Mouse (Mus musculus) limb, embryonic 14.5 days (tissue): ENCODE measurements around the gene Rasgrp1. TPM values are rescaled to one million over a fixed set of nuclear protein-coding genes. Genes with fewer than 3 reads are reported as not detected.

Experiments
- ATAC-seq: fragments of 200-750 bp; cut with Nextera tagmentation; 2 replicates; pipeline ENCODE4 v1.8.0; 2017; ENCODE audit warnings: low read depth, moderate number of reproducible peaks, moderate TSS enrichment; ENCODE audit not compliant: low FRiP score
- DNase-seq: peaks from one replicate; pipeline ENCODE4 v3.0.0-alpha.2; 2015; ENCODE audit warnings: low spot score
- H3K27ac ChIP-seq: fragments of 300-500 bp; sonication (generic); replicated peaks from 2 replicates; pipeline ENCODE4 v1.5.1; 2014; ENCODE audit warnings: low read depth, mild to moderate bottlenecking, low read length, moderate library complexity, mixed read lengths
- H3K27me3 ChIP-seq: fragments of 300-500 bp; sonication (generic); 2 replicates; pipeline ENCODE4 v1.6.1; 2014; ENCODE audit warnings: low read length, mixed read lengths; ENCODE audit not compliant: control insufficient read depth, insufficient read depth
- H3K36me3 ChIP-seq: fragments of 300-500 bp; sonication (generic); 2 replicates; pipeline ENCODE4 v1.6.1; 2014; ENCODE audit warnings: mild to moderate bottlenecking, low read length, moderate library complexity, mixed read lengths; ENCODE audit not compliant: control insufficient read depth, insufficient read depth
- H3K4me1 ChIP-seq: fragments of 300-500 bp; sonication (generic); 2 replicates; pipeline ENCODE4 v1.6.1; 2014; ENCODE audit warnings: antibody characterized with exemption, low read length, mixed read lengths; ENCODE audit not compliant: control insufficient read depth, insufficient read depth
- H3K4me2 ChIP-seq: fragments of 300-500 bp; sonication (generic); replicated peaks from 2 replicates; pipeline ENCODE4 v1.6.1; 2014; ENCODE audit warnings: low read depth, mild to moderate bottlenecking, low read length, moderate library complexity; ENCODE audit not compliant: severe bottlenecking
- H3K4me3 ChIP-seq: fragments of 300-500 bp; sonication (generic); replicated peaks from 2 replicates; pipeline ENCODE4 v1.5.1; 2014; ENCODE audit warnings: low read length
- H3K9ac ChIP-seq: fragments of 300-500 bp; sonication (generic); 2 replicates; pipeline ENCODE4 v1.6.1; 2014; ENCODE audit warnings: mild to moderate bottlenecking, low read depth, low read length, moderate library complexity; ENCODE audit not compliant: severe bottlenecking
- H3K9me3 ChIP-seq: fragments of 300-500 bp; sonication (generic); 2 replicates; pipeline ENCODE4 v1.6.1; 2016; ENCODE audit warnings: low read length; ENCODE audit not compliant: control insufficient read depth
- POLR2A ChIP-seq: fragments of 200-500 bp; IDR thresholded peaks from 2 replicates; pipeline ENCODE4 v1.8.0; 2012; ENCODE audit warnings: inconsistent platforms, mild to moderate bottlenecking, moderate library complexity, borderline replicate concordance; ENCODE audit not compliant: insufficient read depth, insufficient read length; ENCODE audit errors: extremely low read depth
- WGBS: fragments of 180-500 bp; shearing (Covaris S2); extraction: QIAGEN DNeasy Blood & Tissue Kit; methylation state at CpG from one replicate; pipeline ENCODE4 v1.1.7; 2014; 5-methylcytosine and 5-hydroxymethylcytosine counted together
- polyA plus RNA-seq, 2 experiments: library from polyadenylated mRNA; depleted of rRNA in 1 of 2; stranded (reverse) in 1 of 2; unstranded in 1 of 2; fragments of >200 nt; fragmentation: Nextera tagmentation in 1 of 2; extraction: Ambion mirVana in 1 of 2; gene quantifications; 2 replicates each; pipeline versions ENCODE4 v1.2.1 to v1.2.3; 2012 to 2014

Rasgrp1 gene
- polyA plus RNA-seq, 2 experiments, result 0.45 to 0.52 TPM

- Histone ChIP-seq H3K9me3 (no peaks in the 10 kb centered on the region), H3K27me3 (no peaks in the 10 kb centered on the region), H3K9ac (no peak overlapping the region), H3K4me2 (no peak overlapping the region), H3K4me3 (no peak overlapping the region), H3K4me1 (no peaks in the 10 kb centered on the region), H3K36me3 (no peaks in the 10 kb centered on the region), H3K27ac (no peak overlapping the region)
- no peak for TF ChIP-seq POLR2A
- DNase-seq (no peak), ATAC-seq (no peak)
- WGBS, result 78% methylated on average over 7 of the region's 7 CpGs
These were observed 43.3 kb upstream of the Rasgrp1 start for GRCm38 (mm10) chr2:117386036-117386590.

GRCm38 (mm10) chr2:117381314-117381713 lies 38.5 kb upstream of the Rasgrp1 start:
- no peaks in the 10 kb centered on the region for H3K4me1 ChIP-seq
- 33% methylated on average over 3 of the region's 3 CpGs for WGBS
- ATAC-seq (no peak), DNase-seq (no peak)
- no peak overlapping the region for H3K4me2 ChIP-seq
- H3K9ac ChIP-seq, result no peak overlapping the region
- no peaks in the 10 kb centered on the region for H3K9me3 ChIP-seq
- no peaks in the 10 kb centered on the region for H3K36me3 ChIP-seq
- TF ChIP-seq POLR2A, result no peak
- H3K4me3 ChIP-seq, result no peak overlapping the region
- H3K27ac ChIP-seq, result no peak overlapping the region
- no peaks in the 10 kb centered on the region for H3K27me3 ChIP-seq

- no peak overlapping the region for H3K4me3 ChIP-seq
- no peaks in the 10 kb centered on the region for H3K36me3 ChIP-seq
- no peak overlapping the region for H3K4me2 ChIP-seq
- 56% methylated on average over 2 of the region's 2 CpGs for WGBS
- H3K9me3 ChIP-seq, result no peaks in the 10 kb centered on the region
- no peak for ATAC-seq
- DNase-seq, result no peak
- no peak for TF ChIP-seq POLR2A
- H3K27me3 ChIP-seq, result no peaks in the 10 kb centered on the region
- no peak overlapping the region for H3K27ac ChIP-seq
- no peak overlapping the region for H3K9ac ChIP-seq
- H3K4me1 ChIP-seq, result no peaks in the 10 kb centered on the region
These were observed 31.6 kb upstream of the Rasgrp1 start for GRCm38 (mm10) chr2:117374293-117374830.

- WGBS, result 92% methylated on average over 1 of the region's 1 CpGs
- no peaks in the 10 kb centered on the region for H3K27me3 ChIP-seq
- no peaks in the 10 kb centered on the region for H3K9me3 ChIP-seq
- H3K36me3 ChIP-seq, result no peaks in the 10 kb centered on the region
- no peak for TF ChIP-seq POLR2A
- H3K27ac ChIP-seq, result no peak overlapping the region
- no peaks in the 10 kb centered on the region for H3K4me1 ChIP-seq
- H3K9ac ChIP-seq, result no peak overlapping the region
- no peak overlapping the region for H3K4me2 ChIP-seq
- no peak for DNase-seq
- no peak overlapping the region for H3K4me3 ChIP-seq
- no peak for ATAC-seq
These were observed 28.9 kb upstream of the Rasgrp1 start for GRCm38 (mm10) chr2:117371706-117372105.

- H3K27ac ChIP-seq, result no peak overlapping the region
- ATAC-seq (no peak), DNase-seq (no peak)
- H3K4me2 ChIP-seq, result no peak overlapping the region
- no peaks in the 10 kb centered on the region for H3K27me3 ChIP-seq
- H3K9me3 ChIP-seq, result no peaks in the 10 kb centered on the region
- H3K4me3 ChIP-seq, result no peak overlapping the region
- 25% methylated on average over 3 of the region's 3 CpGs for WGBS
- no peaks in the 10 kb centered on the region for H3K4me1 ChIP-seq
- H3K36me3 ChIP-seq, result no peaks in the 10 kb centered on the region
- H3K9ac ChIP-seq, result no peak overlapping the region
- TF ChIP-seq POLR2A, result no peak
These were observed 23.7 kb upstream of the Rasgrp1 start for GRCm38 (mm10) chr2:117366478-117366877.
